Mouse (Mus musculus) myocyte (in vitro differentiated cells): ENCODE data around the gene Zup1. TPM values are rescaled to one million over a fixed set of nuclear protein-coding genes. Genes with fewer than 3 reads are reported as not detected.
A peak's percentile ranks its signal among the peaks of the same experiment; 100 is the strongest.
"Not testable (repeated sequence)": the region's sequence is repeated elsewhere in the genome, so short reads cannot be mapped to it uniquely, and the experiment has no call there.

Source experiments
- H3K27me3 ChIP-seq: one replicate; pipeline ENCODE4 v1.6.1; 2011; ENCODE audit not compliant: control insufficient read depth, insufficient read depth, insufficient read length
- H3K36me3 ChIP-seq: one replicate; pipeline ENCODE4 v1.6.1; 2011; ENCODE audit not compliant: control insufficient read depth, insufficient read depth
- H3K4me2 ChIP-seq: one replicate; pipeline ENCODE4 v1.6.1; 2011; ENCODE audit warnings: low read depth, control low read depth
- H3K4me3 ChIP-seq: one replicate; pipeline ENCODE4 v1.5.1; 2011; ENCODE audit warnings: mild to moderate bottlenecking, control low read depth, moderate library complexity
- H3K79me2 ChIP-seq: one replicate; pipeline ENCODE4 v1.6.1; 2011; ENCODE audit not compliant: control insufficient read depth, insufficient read depth
- H3ac ChIP-seq: one replicate; pipeline ENCODE4 v1.6.1; 2011; ENCODE audit not compliant: control insufficient read depth, insufficient read length
- CEBPB ChIP-seq: IDR thresholded peaks from 2 replicates; pipeline ENCODE4 v1.6.1; 2011; ENCODE audit warnings: mild to moderate bottlenecking, moderate library complexity; ENCODE audit not compliant: poor library complexity, insufficient read depth, severe bottlenecking
- E2F4 ChIP-seq: IDR thresholded peaks from one replicate; pipeline ENCODE4 v1.6.1; 2011; ENCODE audit warnings: mild to moderate bottlenecking, control low read depth, moderate library complexity; ENCODE audit not compliant: insufficient read depth
- MAX ChIP-seq: IDR thresholded peaks from one replicate; pipeline ENCODE4 v1.6.1; 2011; ENCODE audit warnings: low read depth, mild to moderate bottlenecking, control low read depth
- MYOD1 ChIP-seq, 3 experiments: IDR thresholded peaks; one replicate each; pipeline ENCODE4 v1.6.1; 2011; ENCODE audit warnings: control low read depth in 2 of 3, low read depth in 2 of 3, mild to moderate bottlenecking in 2 of 3, moderate library complexity in 1 of 3; ENCODE audit not compliant: insufficient read length in 2 of 3, control insufficient read depth in 1 of 3
- MYOG ChIP-seq, 3 experiments: IDR thresholded peaks; one replicate each; pipeline ENCODE4 v1.6.1; 2011; ENCODE audit warnings: control low read depth in 2 of 3, low read depth in 2 of 3, mild to moderate bottlenecking in 2 of 3; ENCODE audit not compliant: insufficient read length in 2 of 3, control insufficient read depth in 1 of 3, insufficient read depth in 1 of 3
- POLR2A ChIP-seq: IDR thresholded peaks from one replicate; pipeline ENCODE4 v1.6.1; 2011; ENCODE audit warnings: low read depth, mild to moderate bottlenecking, control low read depth, moderate library complexity; ENCODE audit not compliant: insufficient read length
- POLR2AphosphoS2 ChIP-seq: IDR thresholded peaks from one replicate; pipeline ENCODE4 v1.6.1; 2011; ENCODE audit warnings: low read depth, control low read depth; ENCODE audit not compliant: insufficient read length
- REST ChIP-seq: IDR thresholded peaks from one replicate; pipeline ENCODE4 v1.6.1; 2011; ENCODE audit warnings: mild to moderate bottlenecking, control low read depth, moderate library complexity; ENCODE audit not compliant: insufficient read depth, insufficient read length
- SRF ChIP-seq: IDR thresholded peaks from one replicate; pipeline ENCODE4 v1.6.1; 2011; ENCODE audit warnings: low read depth; ENCODE audit not compliant: control insufficient read depth, insufficient read length
- TCF12 ChIP-seq: IDR thresholded peaks from one replicate; pipeline ENCODE4 v1.6.1; 2011; ENCODE audit warnings: mild to moderate bottlenecking, control low read depth; ENCODE audit not compliant: poor library complexity, insufficient read depth, severe bottlenecking
- TCF3 ChIP-seq: IDR thresholded peaks from one replicate; pipeline ENCODE4 v1.6.1; 2011; ENCODE audit warnings: low read depth, control low read depth; ENCODE audit not compliant: insufficient read length
- USF1 ChIP-seq: IDR thresholded peaks from one replicate; pipeline ENCODE4 v1.6.1; 2011; ENCODE audit warnings: low read depth, mild to moderate bottlenecking, control low read depth, moderate library complexity
- polyA plus RNA-seq: library from polyadenylated mRNA; unstranded; fragments of >200 nt; fragmentation: generic; extraction: Trizol; gene quantifications from one replicate; pipeline ENCODE4 v1.2.1, GENCODE M21; 2012; ENCODE audit warnings: missing spikeins

Gene Zup1
- polyA plus RNA-seq, 1 experiment = 2.2 TPM

DNA sequence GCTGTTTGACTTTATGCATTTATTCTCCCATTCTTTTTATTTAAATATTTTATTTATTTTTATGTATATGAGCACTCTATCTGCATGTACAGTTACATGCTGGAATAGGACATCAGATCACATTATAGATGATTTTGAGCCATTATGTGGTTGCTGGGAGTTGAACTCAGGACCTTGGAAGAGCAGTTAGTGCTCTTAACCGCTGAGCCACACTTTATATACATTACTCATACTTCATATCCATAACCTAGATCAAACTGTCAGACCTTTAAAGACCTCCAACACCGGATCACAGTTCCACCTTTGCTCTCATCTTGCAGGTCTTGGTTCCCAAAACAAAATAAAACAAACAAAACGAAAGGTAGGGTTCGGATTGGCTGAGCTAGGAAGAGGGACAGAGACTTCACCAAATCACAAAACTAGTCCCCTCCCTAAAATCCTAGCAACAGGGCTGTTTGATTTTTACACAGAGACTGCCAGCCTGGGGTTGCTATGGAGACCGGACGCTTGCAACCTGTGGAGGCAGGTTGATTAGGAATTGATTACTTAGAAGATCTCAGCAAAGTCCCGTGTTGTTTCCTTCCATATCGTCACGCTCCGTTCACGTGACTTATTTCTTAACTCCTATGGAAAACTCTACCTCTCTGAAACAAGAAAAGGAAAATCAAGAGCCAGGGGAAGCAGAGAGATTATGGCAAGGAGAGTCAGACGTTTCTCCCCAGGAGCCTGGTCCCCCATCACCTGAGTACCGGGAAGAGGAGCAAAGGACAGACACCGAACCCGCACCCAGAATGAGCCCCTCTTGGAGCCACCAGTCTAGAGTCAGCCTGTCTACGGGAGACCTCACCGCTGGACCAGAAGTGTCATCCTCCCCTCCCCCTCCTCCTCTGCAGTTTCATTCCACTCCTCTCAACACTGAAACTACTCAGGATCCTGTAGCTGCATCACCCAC is 46.3 kb downstream of the Zup1 start, which contains the start of gene Rsph4a:
Rsph4a (plus strand) TSS at position 582 of the 952 bp plus-strand sequence.
- Histone ChIP-seq H3K36me3 (no peaks in the 10 kb centered on the region), H3K4me3 (peak within 1 kb of the TSS; percentile 11), H3ac (no peak within 1 kb of the TSS), H3K27me3 (no peaks in the 10 kb centered on the region), H3K79me2 (no peaks in the 10 kb centered on the region), H3K4me2 (peak within 1 kb of the TSS; percentile 66)
- no peak for TF ChIP-seq SRF
- no peak for TF ChIP-seq CEBPB
- no peak for TF ChIP-seq MAX
- TF ChIP-seq MYOG (IDR thresholded peaks at IDR 0.05; ENCODE audit: control insufficient read depth in 1 of 3, insufficient read depth in 1 of 3, insufficient read length in 2 of 3, low read depth in 2 of 3) = no peak
- no peak for TF ChIP-seq USF1
- TF ChIP-seq REST = no peak
- TF ChIP-seq TCF3 = no peak
- TF ChIP-seq TCF12 = no peak
- no peak for TF ChIP-seq E2F4
- no peak for TF ChIP-seq MYOD1 (IDR thresholded peaks at IDR 0.05; ENCODE audit: control insufficient read depth in 1 of 3, insufficient read length in 2 of 3, low read depth in 2 of 3)
- TF ChIP-seq POLR2AphosphoS2 = no peak
- no peak for TF ChIP-seq POLR2A

DNA sequence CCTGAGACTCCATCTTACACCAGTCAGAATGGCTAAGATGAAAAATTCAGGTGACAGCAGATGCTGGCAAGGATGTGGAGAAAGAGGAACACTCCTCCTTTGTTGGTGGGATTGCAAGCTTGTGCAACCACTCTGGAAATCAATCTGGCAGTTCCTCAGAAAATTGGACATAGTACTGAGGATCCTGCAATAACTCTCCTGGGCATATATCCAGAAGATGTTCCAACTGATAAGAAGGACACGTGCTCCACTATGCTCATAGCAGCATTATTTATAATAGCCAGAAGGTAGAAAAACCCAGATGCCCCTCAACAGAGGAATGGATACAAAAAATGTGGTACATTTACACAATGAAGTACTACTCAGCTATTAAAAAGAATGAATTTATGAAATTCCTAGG is 49.5 kb downstream of the Zup1 start:
- not testable (repeated sequence) for H3K79me2 ChIP-seq, H3K4me2 ChIP-seq, H3K36me3 ChIP-seq, H3K4me3 ChIP-seq, H3ac ChIP-seq, H3K27me3 ChIP-seq

DNA sequence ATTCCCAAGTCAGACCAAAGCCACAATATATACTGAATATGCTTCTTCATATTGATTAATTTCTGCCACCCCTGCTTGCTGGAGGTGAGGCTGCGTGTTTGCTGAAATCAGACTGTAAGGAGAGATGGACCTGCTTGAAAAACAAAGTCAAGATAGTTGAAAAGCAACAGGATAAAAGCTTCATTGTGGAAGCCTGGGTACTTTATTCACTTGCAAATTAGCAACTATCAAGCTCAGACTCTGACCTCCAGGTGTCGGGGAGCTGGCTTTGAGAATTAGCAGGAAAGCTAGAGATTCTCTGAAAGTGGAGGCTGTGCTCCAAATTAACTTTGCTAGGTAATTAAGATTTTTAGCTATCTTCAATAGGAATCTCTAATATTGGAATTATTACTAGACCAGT is 68.7 kb downstream of the Zup1 start:
- H3K79me2 ChIP-seq, H3ac ChIP-seq, H3K4me2 ChIP-seq, H3K4me3 ChIP-seq, H3K36me3 ChIP-seq, H3K27me3 ChIP-seq: not testable (repeated sequence)

GRCm38 (mm10) chr10:33872672-33873398 is 78.2 kb downstream of the Zup1 start:
- TF ChIP-seq POLR2A (no peak), CEBPB (no peak), E2F4 (no peak), MYOG (IDR thresholded peaks at IDR 0.05; ENCODE audit: control insufficient read depth in 1 of 3, insufficient read depth in 1 of 3, insufficient read length in 2 of 3, low read depth in 2 of 3) (no peak), TCF12 (no peak), REST (no peak), POLR2AphosphoS2 (no peak), MYOD1 (IDR thresholded peaks at IDR 0.05; ENCODE audit: control insufficient read depth in 1 of 3, insufficient read length in 2 of 3, low read depth in 2 of 3) (no peak), TCF3 (no peak)
- Histone ChIP-seq H3K4me2 (no peak overlapping the region), H3K36me3 (no peaks in the 10 kb centered on the region), H3K4me3 (no peak overlapping the region), H3ac (no peak overlapping the region), H3K27me3 (no peaks in the 10 kb centered on the region), H3K79me2 (no peaks in the 10 kb centered on the region)

DNA sequence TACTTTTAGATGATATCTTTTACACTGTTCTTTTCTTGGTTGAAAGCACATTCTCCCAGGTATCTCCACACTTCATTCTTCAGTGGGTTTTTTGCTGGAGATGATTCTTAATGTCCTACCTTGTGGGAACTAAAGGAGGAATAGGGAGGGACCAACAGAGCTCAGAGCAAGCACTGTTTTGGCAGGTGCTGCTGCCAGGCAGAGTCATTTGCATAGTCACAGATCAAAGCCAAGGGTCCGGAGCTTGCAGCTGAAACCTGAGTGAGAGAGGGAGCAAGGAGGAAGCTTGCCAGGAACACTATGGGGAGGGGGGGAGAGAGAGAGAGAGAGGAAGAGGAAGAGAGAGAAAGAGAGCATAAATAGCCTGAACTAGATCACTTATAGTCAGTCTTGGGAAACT is 80.6 kb downstream of the Zup1 start:
- Histone ChIP-seq H3K79me2 (no peaks in the 10 kb centered on the region), H3ac (no peak overlapping the region), H3K27me3 (no peaks in the 10 kb centered on the region), H3K4me2 (no peak overlapping the region), H3K4me3 (no peak overlapping the region), H3K36me3 (no peaks in the 10 kb centered on the region)
- TF ChIP-seq SRF (no peak), MYOD1 (IDR thresholded peaks at IDR 0.05; ENCODE audit: control insufficient read depth in 1 of 3, insufficient read length in 2 of 3, low read depth in 2 of 3) (no peak)

Other genes starting within 250 kb of the Zup1 start
- not detected for gene Sult3a2, start 164.6 kb downstream of the Zup1 start, polyA plus RNA-seq
- gene Sult3a1, start 93.5 kb downstream of the Zup1 start, polyA plus RNA-seq = not detected
- 0.01 TPM for gene Rsph4a, start 46.2 kb downstream of the Zup1 start, polyA plus RNA-seq
- gene Rwdd1, start 68.4 kb upstream of the Zup1 start, polyA plus RNA-seq = 83.6 TPM
- not detected for gene Trappc3l, start 86.3 kb upstream of the Zup1 start, polyA plus RNA-seq
- not detected for gene Calhm4, start 93.0 kb upstream of the Zup1 start, polyA plus RNA-seq
- gene Calhm5, start 145.2 kb upstream of the Zup1 start, polyA plus RNA-seq = 0.08 TPM
- gene Calhm6, start 176.7 kb upstream of the Zup1 start, polyA plus RNA-seq = 0.05 TPM